Mouse (Mus musculus) cerebellum, adult 2 months (tissue): ENCODE measurements around the gene Cyp4a32.

Experiments used
- CTCF ChIP-seq: fragments of 200-500 bp; IDR thresholded peaks from 2 replicates; pipeline ENCODE4 v1.5.1; 2011; ENCODE audit warnings: low read depth, mild to moderate bottlenecking, control low read depth, low read length, moderate library complexity, borderline replicate concordance; ENCODE audit not compliant: insufficient read depth
- POLR2A ChIP-seq: fragments of 200-500 bp; IDR thresholded peaks from 2 replicates; pipeline ENCODE4 v1.6.1; 2011; ENCODE audit warnings: low read length, control low read depth, borderline replicate concordance; ENCODE audit not compliant: insufficient read depth

GRCm38 (mm10) chr4:115650866-115651265 lies 50.1 kb downstream of the Cyp4a32 start:
- no peak for TF ChIP-seq POLR2A
- no peak for TF ChIP-seq CTCF
